Mouse (Mus musculus) brain, embryonic 14.5 days (tissue): ENCODE results near the gene Hcn2.

Experiments
- CTCF ChIP-seq: fragments of 200-500 bp; IDR thresholded peaks from 2 replicates; pipeline ENCODE4 v1.5.1; 2012; ENCODE audit warnings: inconsistent platforms, mild to moderate bottlenecking, moderate library complexity, borderline replicate concordance; ENCODE audit not compliant: insufficient read depth, insufficient read length; ENCODE audit errors: extremely low read depth
- POLR2A ChIP-seq: fragments of 200-500 bp; IDR thresholded peaks from 2 replicates; pipeline ENCODE4 v1.6.1; 2012; ENCODE audit warnings: mild to moderate bottlenecking, inconsistent platforms, borderline replicate concordance; ENCODE audit not compliant: poor library complexity, insufficient read depth, insufficient read length, severe bottlenecking; ENCODE audit errors: extremely low read depth

DNA sequence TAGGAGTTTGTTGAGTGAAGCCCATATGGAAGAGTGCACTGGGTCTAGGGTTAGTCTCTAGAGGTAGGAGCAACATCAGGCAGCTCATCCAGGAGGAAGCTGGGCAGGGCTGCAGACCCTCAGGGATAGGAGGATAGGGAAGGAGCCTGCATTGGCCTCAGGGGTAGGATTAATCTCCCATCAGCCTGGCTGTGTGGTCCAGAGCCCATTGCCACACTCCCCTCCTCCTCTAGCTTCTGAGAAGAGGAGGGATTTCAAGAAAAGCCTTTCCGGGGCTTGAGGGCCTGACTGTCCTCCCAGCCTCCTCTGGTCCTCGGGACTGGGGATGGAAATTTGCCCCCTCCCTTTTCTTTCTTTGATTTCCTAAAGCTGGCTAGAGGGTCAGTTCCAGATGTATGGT is 62.8 kb downstream of the Hcn2 start:
- TF ChIP-seq CTCF = no peak
- no peak for TF ChIP-seq POLR2A
